Mouse (Mus musculus): ENCODE results near the gene Apoe.
"Not testable (repeated sequence)": the region's sequence is repeated elsewhere in the genome, so short reads cannot be mapped to it uniquely, and the experiment has no call there.

Gene Apoe

DNA sequence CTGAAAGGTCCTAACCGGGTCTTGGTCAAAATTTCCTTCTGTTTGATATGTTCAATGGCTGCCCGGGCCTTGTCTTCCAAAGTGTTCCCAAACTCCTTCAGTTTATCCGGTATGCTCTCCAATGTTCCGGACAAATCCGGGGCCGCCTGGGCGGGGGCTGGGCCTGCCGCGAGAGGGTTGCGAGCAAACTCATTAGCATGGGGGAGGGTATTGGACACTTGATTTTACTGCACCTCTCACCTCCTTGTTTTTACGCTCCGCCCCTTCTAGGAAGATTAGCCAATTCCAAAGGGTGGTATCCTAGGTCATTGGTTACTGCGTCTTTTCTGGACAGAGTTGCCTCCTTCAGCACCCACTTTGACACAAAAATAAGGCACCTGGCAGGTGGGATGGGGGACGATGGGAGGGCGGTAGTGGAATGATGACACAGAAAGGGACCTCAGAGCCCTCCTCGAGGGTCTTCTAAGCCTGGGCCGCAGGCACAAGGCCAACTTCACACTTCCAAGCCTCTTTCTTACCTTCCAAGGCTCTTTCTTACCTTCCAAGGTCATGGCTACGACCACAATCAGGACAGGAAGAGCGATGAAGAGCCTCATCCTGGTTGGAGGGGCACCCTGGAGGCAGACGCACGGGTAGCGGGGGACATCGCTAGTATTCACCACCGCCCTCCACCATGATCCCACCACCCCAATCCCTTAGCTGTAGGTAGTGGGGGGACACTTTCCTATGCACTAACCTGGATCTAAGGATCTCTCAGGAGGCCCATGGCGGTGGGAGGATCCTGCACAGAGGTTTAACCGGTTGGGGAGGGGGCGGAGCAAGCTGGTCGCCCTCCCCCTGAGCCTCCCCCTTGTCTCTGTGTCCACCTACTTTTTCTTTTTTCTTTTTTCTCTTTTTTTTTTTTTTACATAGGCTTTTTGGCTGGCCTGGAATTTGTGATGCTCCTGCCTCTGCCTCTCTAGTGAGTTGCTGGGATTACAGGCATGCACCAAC is 6.8 kb downstream of the Apoe start, which contains the start of gene Apoc1:
TSS of gene Apoc1 (minus strand) at position 788 of the 993 bp plus-strand sequence.
- peak; percentile 88 for DNase-seq (ENCODE audit: low spot score)

DNA sequence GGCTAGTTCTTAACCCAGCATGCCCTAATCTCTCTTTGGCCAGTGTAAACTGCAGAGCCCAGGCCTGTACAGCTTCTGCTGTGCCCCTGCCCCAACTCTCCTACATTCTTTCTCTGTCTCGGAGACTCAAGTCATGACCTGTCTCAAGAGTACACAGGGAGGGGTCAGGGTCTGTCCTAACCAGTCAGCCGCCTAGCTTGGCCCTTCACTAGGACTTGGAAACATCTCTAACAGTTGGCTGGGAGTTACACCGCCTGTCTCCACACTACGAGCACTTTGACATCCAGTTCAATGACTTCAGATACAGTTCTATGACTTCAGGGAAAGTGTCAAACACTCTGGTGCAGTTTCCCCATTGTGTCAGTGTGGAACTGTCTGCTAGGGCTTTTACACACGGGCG is 7.6 kb downstream of the Apoe start:
- peak; percentile 65 for DNase-seq (ENCODE audit: low spot score)

DNA sequence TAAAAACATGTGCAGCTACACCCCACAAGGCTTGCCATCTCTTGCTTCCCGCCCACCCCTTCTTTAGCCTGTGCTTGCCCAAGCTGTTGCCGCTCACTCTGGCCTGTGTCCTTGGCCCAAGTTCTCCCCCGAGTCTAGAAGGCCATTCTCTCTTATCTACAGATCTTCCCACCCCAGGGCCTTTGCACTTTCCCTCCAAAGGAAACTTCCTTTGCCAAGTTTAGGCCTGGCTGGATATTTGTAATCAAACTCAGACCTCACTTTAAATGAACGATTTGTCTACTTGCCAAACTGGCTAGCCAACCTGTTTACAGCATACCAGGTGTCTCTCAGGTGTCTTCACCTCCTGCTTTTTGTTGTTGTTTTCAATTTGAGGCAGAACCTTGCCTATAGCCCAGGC is 8.1 kb downstream of the Apoe start:
- no peak for DNase-seq (ENCODE audit: low spot score)

DNA sequence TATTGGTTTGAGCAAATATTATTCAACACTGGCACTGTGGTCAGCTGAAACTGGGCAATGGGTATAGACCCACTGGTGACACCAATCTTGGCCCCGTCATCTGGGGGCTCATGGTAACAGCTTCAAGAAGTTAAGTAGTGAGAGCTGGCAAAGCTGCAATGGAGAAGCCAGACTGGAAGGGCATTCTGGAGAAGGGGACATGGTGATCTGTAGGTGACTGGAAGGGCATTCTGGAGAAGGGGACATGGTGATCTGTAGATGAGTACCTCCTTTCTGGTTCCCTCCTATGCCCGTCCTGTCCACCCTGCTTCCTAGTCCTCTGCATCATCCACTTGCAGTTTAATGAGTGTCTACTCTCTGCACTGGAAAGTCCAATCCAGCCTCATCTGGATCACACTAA is 10.4 kb downstream of the Apoe start:
- no peak for DNase-seq (ENCODE audit: low spot score)

- no peak for DNase-seq (ENCODE audit: low spot score)
Measured at GRCm38 (mm10) chr7:19688101-19688500, 10.9 kb downstream of the Apoe start.

- DNase-seq (ENCODE audit: low spot score): not testable (repeated sequence)
Measured at GRCm38 (mm10) chr7:19686927-19687583, 11.9 kb downstream of the Apoe start.

- DNase-seq (ENCODE audit: low spot score): peak; percentile 83
Measured at GRCm38 (mm10) chr7:19686521-19686920, 12.5 kb downstream of the Apoe start.

GRCm38 (mm10) chr7:19685374-19685773 is 13.6 kb downstream of the Apoe start:
- DNase-seq (ENCODE audit: low spot score): peak; percentile 89

GRCm38 (mm10) chr7:19683771-19684201 is 15.2 kb downstream of the Apoe start:
- no peak for DNase-seq (ENCODE audit: low spot score)

GRCm38 (mm10) chr7:19682979-19683378 is 16.0 kb downstream of the Apoe start:
- no peak for DNase-seq (ENCODE audit: low spot score)

GRCm38 (mm10) chr7:19681202-19681694 is 17.7 kb downstream of the Apoe start, which contains the start of the genes Gm44805 and Apoc4:
TSS of gene Gm44805 (minus strand) at chr7:19681423.
TSS of gene Apoc4 (minus strand) at chr7:19681479.
- DNase-seq (ENCODE audit: low spot score): no peak

DNA sequence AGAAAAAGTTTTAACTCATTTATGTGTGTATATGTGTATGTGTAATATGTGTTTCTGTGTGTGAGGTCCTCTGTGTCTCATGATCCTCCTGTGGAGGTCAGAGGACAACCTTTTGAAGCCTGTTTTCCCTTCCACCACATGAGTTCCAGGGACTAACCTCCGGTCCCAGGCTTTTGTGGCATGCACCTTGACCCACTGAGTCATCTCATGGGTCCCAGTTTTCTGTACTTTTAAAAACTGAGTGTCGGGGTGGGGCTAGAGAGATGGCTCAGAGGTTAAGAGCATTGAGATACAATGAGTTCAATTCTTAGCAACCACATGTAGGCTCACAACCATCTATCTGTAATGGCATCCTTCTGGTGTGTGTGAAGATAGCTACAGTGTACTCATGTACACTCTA is 18.3 kb downstream of the Apoe start:
- no peak for DNase-seq (ENCODE audit: low spot score)

GRCm38 (mm10) chr7:19678901-19679300 is 20.1 kb downstream of the Apoe start:
- no peak for DNase-seq (ENCODE audit: low spot score)

DNA sequence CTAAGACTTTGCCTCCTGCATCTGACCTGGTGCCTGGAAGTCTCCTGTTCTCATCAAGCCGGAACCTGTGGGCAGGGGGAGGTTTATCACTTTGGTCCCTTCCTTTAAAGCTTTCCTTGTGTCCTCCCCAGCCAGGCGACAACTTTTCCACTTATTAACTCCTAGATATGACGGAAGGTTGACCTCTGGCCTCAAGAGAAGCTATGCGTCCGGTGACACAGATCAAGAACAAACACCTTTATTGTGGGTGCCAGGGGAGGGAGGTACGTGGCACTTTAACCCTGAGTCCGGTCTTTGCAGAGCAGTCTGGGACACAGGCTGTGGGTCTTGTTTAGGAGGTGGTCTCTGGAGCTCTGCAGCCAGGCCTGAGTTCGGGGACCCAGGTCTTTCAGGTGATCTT is 21.1 kb downstream of the Apoe start, which contains the start of gene Apoc2:
TSS of gene Apoc2 (minus strand) at position 70 of the 400 bp plus-strand sequence.
- DNase-seq (ENCODE audit: low spot score): peak; percentile 86

GRCm38 (mm10) chr7:19676662-19677061 is 22.3 kb downstream of the Apoe start:
- peak; percentile 75 for DNase-seq (ENCODE audit: low spot score)

DNA sequence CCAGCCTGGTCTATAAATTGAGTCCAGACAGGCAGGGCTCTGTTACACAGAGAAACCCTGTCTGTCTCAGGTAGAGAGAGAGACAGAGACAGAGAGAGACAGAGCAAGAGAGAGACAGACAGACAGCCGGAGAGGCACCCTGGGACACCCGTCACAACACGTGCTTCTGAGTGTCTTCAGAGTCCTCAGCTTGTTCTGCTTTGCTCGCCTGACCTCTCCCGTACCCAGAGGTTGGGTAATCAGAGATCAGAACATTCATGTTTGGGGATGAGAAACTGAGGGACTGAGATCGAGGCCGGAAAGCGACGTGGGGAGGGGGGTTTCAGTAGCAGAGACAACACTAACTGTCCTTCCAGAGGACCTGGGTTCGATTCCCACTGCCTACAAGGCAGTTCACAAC is 23.2 kb downstream of the Apoe start:
- no peak for DNase-seq (ENCODE audit: low spot score)

GRCm38 (mm10) chr7:19673083-19673699 is 25.8 kb downstream of the Apoe start:
- no peak for DNase-seq (ENCODE audit: low spot score)

DNA sequence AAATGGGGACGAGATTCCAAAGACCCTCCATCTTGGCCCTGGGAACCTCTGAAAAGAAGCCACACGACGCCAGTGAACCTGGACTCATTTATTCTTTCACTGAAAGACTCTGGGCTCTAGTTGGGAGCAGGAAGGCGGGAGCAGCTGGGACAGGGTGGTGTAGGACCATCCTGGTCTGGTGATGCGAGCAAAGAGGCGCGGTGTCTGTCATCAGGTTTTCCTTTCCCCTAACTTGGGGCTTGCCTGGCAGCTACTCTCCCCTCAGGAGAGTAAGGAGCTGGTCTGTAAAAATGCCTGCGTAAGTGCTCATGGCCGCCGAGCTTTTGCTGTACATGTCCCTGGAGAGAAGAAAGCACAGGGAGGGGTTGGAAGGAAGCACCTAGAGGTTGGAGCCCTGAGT is 27.5 kb downstream of the Apoe start:
- no peak for DNase-seq (ENCODE audit: low spot score)

DNA sequence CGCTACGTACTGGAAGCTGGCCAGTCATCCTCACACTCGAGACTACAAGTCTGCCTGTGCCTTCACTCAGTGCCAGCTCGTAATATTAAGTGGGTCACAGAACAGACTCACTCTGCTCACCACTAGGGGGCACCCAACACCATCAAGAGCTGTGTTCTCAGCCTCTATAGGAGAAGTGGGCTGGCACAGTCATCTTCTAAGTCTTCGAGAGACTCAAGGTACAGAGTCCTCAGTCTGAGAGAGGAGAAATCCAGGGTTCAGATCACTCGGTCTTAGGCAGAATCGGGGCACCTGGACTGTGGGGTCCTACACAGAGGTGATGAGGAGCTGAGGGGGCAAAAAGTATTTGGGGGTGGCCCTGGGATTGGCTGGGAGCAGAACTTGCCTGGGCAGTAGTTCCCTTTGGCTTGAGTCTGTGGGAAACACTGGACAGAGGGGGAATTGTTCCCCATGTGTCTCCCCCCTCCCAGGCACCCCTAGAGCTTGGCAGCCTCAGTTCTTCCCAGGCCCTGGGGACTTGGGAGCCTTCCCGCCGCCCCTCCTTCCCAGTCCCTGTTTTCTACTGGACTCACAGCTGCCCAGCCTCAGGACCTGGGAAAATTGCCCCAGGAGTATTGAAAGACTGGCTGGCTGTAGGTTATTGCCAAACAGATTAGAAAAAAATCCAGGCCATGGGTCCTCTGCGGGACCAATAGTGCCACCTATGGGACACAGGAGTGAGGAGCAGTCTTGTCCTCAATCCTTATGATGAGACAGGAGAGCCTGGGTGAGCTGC is 29.9 kb downstream of the Apoe start:
- peak; percentile 85 for DNase-seq (ENCODE audit: low spot score)

GRCm38 (mm10) chr7:19667434-19667833 is 31.6 kb downstream of the Apoe start:
- DNase-seq (ENCODE audit: low spot score): no peak

DNA sequence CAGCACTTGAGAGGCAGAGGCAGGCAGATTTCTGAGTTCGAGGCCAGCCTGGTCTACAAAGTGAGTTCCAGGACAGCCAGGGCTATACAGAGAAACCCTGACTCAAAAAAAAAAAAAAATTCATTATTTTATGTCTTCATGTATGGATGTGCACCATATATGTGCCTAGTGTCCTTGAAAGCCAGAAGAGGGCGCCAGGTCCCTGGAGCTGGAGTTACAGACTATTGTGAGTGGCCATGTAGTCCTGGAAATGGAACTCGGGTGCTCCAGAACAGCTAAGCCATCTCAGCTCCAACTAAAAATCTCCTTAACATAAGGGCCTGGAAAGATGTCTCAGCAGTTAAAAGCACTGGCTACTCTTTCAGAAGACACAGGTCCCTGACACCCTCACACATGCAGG is 32.2 kb downstream of the Apoe start:
- DNase-seq (ENCODE audit: low spot score): no peak
